Mouse (Mus musculus): ENCODE measurements at regions not wholly inside any gene's neighbourhood (a gene's known extent, or its start where the extent isn't known, plus 50 kb on each side); places are given as distances from the start of the nearest gene placed in this dataset.

- DNase-seq, result no peak
Observed at GRCm38 (mm10) chr14:28626951-28627350, 122.4 kb downstream of the Wnt5a start.

- DNase-seq, result no peak
Observed at GRCm38 (mm10) chr14:28635175-28635574, 130.6 kb downstream of the Wnt5a start.

- no peak for DNase-seq
Observed at GRCm38 (mm10) chr14:28639056-28639455, 134.5 kb downstream of the Wnt5a start.

- no peak for DNase-seq
Observed at GRCm38 (mm10) chr14:28645807-28646206, 141.3 kb downstream of the Wnt5a start.

GRCm38 (mm10) chr14:28649411-28649810 lies 144.9 kb downstream of the Wnt5a start:
- no peak for DNase-seq

GRCm38 (mm10) chr14:28653059-28653930 lies 148.7 kb downstream of the Wnt5a start:
- no peak for DNase-seq

GRCm38 (mm10) chr14:28657216-28657615 lies 152.7 kb downstream of the Wnt5a start:
- DNase-seq, result no peak

GRCm38 (mm10) chr14:28660872-28661588 lies 156.5 kb downstream of the Wnt5a start:
- DNase-seq, result peak; percentile 46

GRCm38 (mm10) chr14:28663316-28663715 lies 158.8 kb downstream of the Wnt5a start:
- DNase-seq, result no peak

GRCm38 (mm10) chr14:28664121-28664520 lies 159.6 kb downstream of the Wnt5a start:
- no peak for DNase-seq

GRCm38 (mm10) chr14:28675476-28675875 lies 170.9 kb downstream of the Wnt5a start:
- peak; percentile 67 for DNase-seq

- no peak for DNase-seq
Observed at GRCm38 (mm10) chr14:28699780-28700179, 195.2 kb downstream of the Wnt5a start.

GRCm38 (mm10) chr14:28704729-28705128 lies 200.2 kb downstream of the Wnt5a start:
- no peak for DNase-seq

GRCm38 (mm10) chr14:28714598-28714997 lies 210.0 kb downstream of the Wnt5a start:
- DNase-seq, result no peak

GRCm38 (mm10) chr14:28720545-28720944 lies 216.0 kb downstream of the Wnt5a start:
- DNase-seq, result no peak

- no peak for DNase-seq
Observed at GRCm38 (mm10) chr14:28725666-28726065, 221.1 kb downstream of the Wnt5a start.

GRCm38 (mm10) chr14:28733496-28733895 lies 228.9 kb downstream of the Wnt5a start:
- no peak for DNase-seq

- DNase-seq, result no peak
Observed at GRCm38 (mm10) chr14:28735446-28735845, 230.9 kb downstream of the Wnt5a start.

GRCm38 (mm10) chr14:28740076-28740475 lies 235.5 kb downstream of the Wnt5a start:
- no peak for DNase-seq

GRCm38 (mm10) chr14:28741418-28741817 lies 236.9 kb downstream of the Wnt5a start:
- no peak for DNase-seq

GRCm38 (mm10) chr14:28743673-28744072 lies 239.1 kb downstream of the Wnt5a start:
- no peak for DNase-seq

- no peak for DNase-seq
Observed at GRCm38 (mm10) chr14:28750301-28750700, 245.8 kb downstream of the Wnt5a start.

- no peak for DNase-seq
Observed at GRCm38 (mm10) chr14:28765201-28765600, 252.8 kb upstream of the Lrtm1 start.

GRCm38 (mm10) chr14:28773068-28773467 lies 244.9 kb upstream of the Lrtm1 start:
- no peak for DNase-seq

Data from cerebellum, adult 8-10 months (tissue).